Mouse (Mus musculus): ENCODE data around the gene Sap30bp.
A peak's percentile ranks its signal among the peaks of the same experiment; 100 is the strongest.

GRCm38 (mm10) chr11:115901338-115902161 is 31.5 kb upstream of the Sap30bp start:
- TF ChIP-seq CTCF (IDR thresholded peaks at IDR 0.05; ENCODE audit: low read depth) (no peak), EP300 (IDR thresholded peaks at IDR 0.05; ENCODE audit: low read depth) (peak; percentile 92)

Data from liver, embryonic 14.5 days (tissue).